Mouse (Mus musculus) gastrocnemius, adult 2 months (tissue): ENCODE measurements around the gene Ago4. TPM values are rescaled to one million over a fixed set of nuclear protein-coding genes. Genes with fewer than 3 reads are reported as not detected.

ENCODE experiments used
- DNase-seq: peaks from one replicate; pipeline ENCODE4 v3.0.0; 2022
- H3K27ac ChIP-seq: fragments of 200-600 bp; 2 replicates; pipeline ENCODE4 v1.8.1; 2022; ENCODE audit warnings: mild to moderate bottlenecking
- H3K4me3 ChIP-seq: fragments of 200-600 bp; 2 replicates; pipeline ENCODE4 v1.8.1; 2022; ENCODE audit warnings: mild to moderate bottlenecking, moderate library complexity
- CTCF ChIP-seq: fragments of 200-600 bp; IDR thresholded peaks from 2 replicates; pipeline ENCODE4 v1.8.1; 2022; ENCODE audit warnings: antibody characterized with exemption, mild to moderate bottlenecking, moderate library complexity
- intact Hi-C: fragments of 180-260 bp; cut with DNase I; formaldehyde crosslinking; loops from one replicate; pipeline ENCODE4 v1.15.1; 2025
- total RNA-seq, 2 experiments: library from RNA; stranded (reverse); gene quantifications; 2 replicates each; pipeline ENCODE4 v1.2.3; 2021

Ago4 gene
- total RNA-seq, 2 experiments from 2014 or later: 4.5 to 8.4 TPM

- intact Hi-C loops: no loop called here
- H3K4me3 ChIP-seq: no peak overlapping the region
- no peak for TF ChIP-seq CTCF
- no peak overlapping the region for H3K27ac ChIP-seq
- no peak for DNase-seq
These were observed 25.0 kb downstream of the Ago4 start for GRCm38 (mm10) chr4:126508110-126508899.

DNA sequence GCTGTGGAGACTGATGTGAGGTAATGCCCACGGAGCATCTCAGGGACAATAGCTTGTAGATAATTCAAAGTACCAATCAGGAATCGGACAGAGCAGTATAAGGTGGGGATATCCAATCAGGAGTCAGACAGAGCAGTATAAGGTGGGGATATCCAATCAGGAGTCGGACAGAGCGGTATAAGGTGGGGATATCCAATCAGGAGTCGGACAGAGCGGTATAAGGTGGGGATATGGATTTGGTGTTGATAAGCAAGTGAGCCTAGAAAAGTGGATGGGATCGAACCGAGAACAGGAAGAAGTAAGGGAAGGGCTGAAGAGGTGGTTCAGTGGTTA is 30.3 kb downstream of the Ago4 start:
- H3K27ac ChIP-seq: no peak overlapping the region
- no peak overlapping the region for H3K4me3 ChIP-seq
- intact Hi-C loops: no loop called here
- no peak for TF ChIP-seq CTCF
- no peak for DNase-seq

GRCm38 (mm10) chr4:126502141-126502976 is 30.9 kb downstream of the Ago4 start:
- Histone ChIP-seq H3K27ac (no peak overlapping the region), H3K4me3 (no peak overlapping the region)
- no peak for DNase-seq
- TF ChIP-seq CTCF: no peak
- intact Hi-C loops: no loop called here

GRCm38 (mm10) chr4:126498601-126499000 is 34.7 kb downstream of the Ago4 start:
- DNase-seq: no peak
- intact Hi-C loops: no loop called here
- H3K4me3 ChIP-seq: no peak overlapping the region
- TF ChIP-seq CTCF: no peak
- no peak overlapping the region for H3K27ac ChIP-seq

- no peak overlapping the region for H3K27ac ChIP-seq
- no peak for TF ChIP-seq CTCF
- DNase-seq: no peak
- intact Hi-C loops: no loop called here
- H3K4me3 ChIP-seq: no peak overlapping the region
These were observed 36.3 kb downstream of the Ago4 start for GRCm38 (mm10) chr4:126496963-126497362.

GRCm38 (mm10) chr4:126495942-126496790 is 37.1 kb downstream of the Ago4 start:
- intact Hi-C loops: no loop called here
- TF ChIP-seq CTCF: no peak
- Histone ChIP-seq H3K4me3 (no peak overlapping the region), H3K27ac (no peak overlapping the region)
- no peak for DNase-seq

DNA sequence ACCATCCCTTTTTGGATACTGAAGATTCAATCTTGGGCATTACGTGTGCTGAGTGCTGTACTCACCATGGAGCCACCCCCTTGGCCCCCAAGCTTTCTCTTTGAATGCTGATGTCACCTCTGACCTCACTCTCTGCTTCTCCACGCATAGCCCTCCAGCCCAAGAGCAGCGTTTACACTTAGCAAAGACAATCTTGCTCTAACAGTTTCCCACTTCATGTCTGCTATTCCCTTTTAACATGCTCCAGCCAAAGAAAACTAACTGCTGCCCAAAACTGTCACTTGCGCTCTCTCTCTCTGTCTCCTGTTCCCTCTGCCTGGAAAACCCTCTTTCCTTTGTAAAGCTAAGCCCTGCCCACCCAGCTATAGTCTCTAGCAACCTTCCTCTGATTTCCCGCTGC is 37.8 kb downstream of the Ago4 start:
- Histone ChIP-seq H3K4me3 (no peak overlapping the region), H3K27ac (no peak overlapping the region)
- intact Hi-C loops: no loop called here
- no peak for DNase-seq
- TF ChIP-seq CTCF: no peak

DNA sequence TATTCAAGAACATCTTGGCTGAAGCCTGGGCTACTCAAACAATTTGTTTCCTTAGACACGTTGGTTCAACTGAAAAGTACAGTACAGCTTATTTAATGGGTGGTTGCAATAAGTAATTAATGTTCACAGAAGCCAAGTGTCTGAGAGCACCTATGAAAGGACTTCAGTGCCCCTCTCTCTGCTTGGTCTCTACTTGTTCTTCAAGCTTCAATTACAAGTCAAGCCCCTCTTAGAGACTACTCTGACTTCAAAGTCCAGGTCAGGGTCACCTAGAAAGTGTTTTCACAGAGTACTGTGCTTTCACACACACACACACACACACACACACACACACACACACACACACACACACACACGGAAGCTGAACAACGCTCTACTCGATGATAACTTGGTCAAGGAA is 39.9 kb downstream of the Ago4 start:
- Histone ChIP-seq H3K4me3 (no peak overlapping the region), H3K27ac (no peak overlapping the region)
- DNase-seq: no peak
- intact Hi-C loops: no loop called here
- TF ChIP-seq CTCF: no peak

DNA sequence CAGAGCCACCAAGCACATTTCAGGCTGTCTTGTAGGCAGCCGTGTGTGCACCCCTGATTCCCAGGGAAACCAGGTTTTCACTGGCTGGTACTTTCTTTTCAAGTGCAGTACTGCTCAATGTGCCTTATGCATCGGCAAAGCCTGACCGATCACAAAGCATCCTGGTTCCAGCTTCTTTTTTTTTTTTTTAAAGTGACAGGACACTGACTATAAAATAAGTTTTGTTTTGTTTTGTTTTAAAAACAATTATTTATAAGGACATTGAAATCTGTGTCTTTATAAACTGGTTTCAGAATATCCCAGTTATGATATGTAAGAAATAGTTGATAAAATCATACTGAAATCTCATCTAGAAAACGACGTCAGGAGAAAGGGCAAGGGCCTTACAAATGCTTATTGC is 41.3 kb downstream of the Ago4 start:
- intact Hi-C loops: no loop called here
- TF ChIP-seq CTCF: no peak
- no peak for DNase-seq
- Histone ChIP-seq H3K27ac (no peak overlapping the region), H3K4me3 (no peak overlapping the region)

- no peak for DNase-seq
- H3K4me3 ChIP-seq: no peak overlapping the region
- H3K27ac ChIP-seq: no peak overlapping the region
- no peak for TF ChIP-seq CTCF
- intact Hi-C loops: no loop called here
These were observed 42.5 kb downstream of the Ago4 start for GRCm38 (mm10) chr4:126490726-126491125.

DNA sequence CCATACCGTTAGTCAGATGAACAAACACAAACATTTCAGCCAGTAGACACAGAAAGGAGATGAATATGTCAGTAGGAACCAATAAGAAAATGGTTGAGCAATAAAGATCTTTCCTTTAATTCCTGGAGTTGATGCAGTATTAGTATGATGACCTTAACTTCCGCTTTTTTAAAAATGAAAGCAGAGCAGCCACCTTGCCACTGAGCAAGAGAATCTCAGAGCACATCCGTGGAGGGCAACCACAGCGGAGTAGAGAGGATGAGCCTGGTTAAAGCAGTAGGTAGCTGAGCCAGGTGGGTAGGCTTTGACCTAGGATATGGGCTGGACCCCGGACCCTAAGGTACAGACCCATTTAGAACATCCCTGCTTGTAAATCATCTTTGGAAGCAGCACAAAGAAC is 43.5 kb downstream of the Ago4 start:
- H3K4me3 ChIP-seq: no peak overlapping the region
- TF ChIP-seq CTCF: no peak
- DNase-seq: no peak
- H3K27ac ChIP-seq: no peak overlapping the region
- intact Hi-C loops: no loop called here

- Histone ChIP-seq H3K4me3 (no peak overlapping the region), H3K27ac (no peak overlapping the region)
- DNase-seq: no peak
- intact Hi-C loops: no loop called here
- no peak for TF ChIP-seq CTCF
These were observed 47.1 kb downstream of the Ago4 start for GRCm38 (mm10) chr4:126486217-126486616.

- H3K27ac ChIP-seq: no peak overlapping the region
- H3K4me3 ChIP-seq: no peak overlapping the region
- intact Hi-C loops: no loop called here
- DNase-seq: no peak
- TF ChIP-seq CTCF: no peak
These were observed 48.2 kb downstream of the Ago4 start for GRCm38 (mm10) chr4:126485065-126485464.
